Mouse (Mus musculus) kidney, adult 2 months (tissue): ENCODE data around the gene Lbp. TPM values are rescaled to one million over a fixed set of nuclear protein-coding genes. Genes with fewer than 3 reads are reported as not detected.

ENCODE experiments used
- DNase-seq: peaks from one replicate; pipeline ENCODE4 v3.0.0; 2021
- H3K27ac ChIP-seq: fragments of 200-500 bp; 2 replicates; pipeline ENCODE4 v1.5.1; 2012; ENCODE audit warnings: low read depth, low read length, control low read depth, inconsistent platforms; ENCODE audit not compliant: insufficient read depth
- H3K27me3 ChIP-seq: fragments of 200-500 bp; replicated peaks from 2 replicates; pipeline ENCODE4 v1.6.1; 2012; ENCODE audit warnings: mild to moderate bottlenecking, moderate library complexity, low read length, inconsistent platforms; ENCODE audit not compliant: control insufficient read depth, insufficient read depth
- H3K36me3 ChIP-seq: fragments of 200-500 bp; 2 replicates; pipeline ENCODE4 v1.6.1; 2012; ENCODE audit warnings: mild to moderate bottlenecking, moderate library complexity, low read length, inconsistent platforms; ENCODE audit not compliant: control insufficient read depth, insufficient read depth
- H3K4me1 ChIP-seq: fragments of 200-500 bp; 2 replicates; pipeline ENCODE4 v1.6.1; 2011; ENCODE audit warnings: low read length; ENCODE audit not compliant: control insufficient read depth, insufficient read depth
- H3K4me3 ChIP-seq: fragments of 200-500 bp; 2 replicates; pipeline ENCODE4 v1.5.1; 2011; ENCODE audit warnings: mild to moderate bottlenecking, low read depth, low read length, control low read depth; ENCODE audit not compliant: insufficient read depth
- CTCF ChIP-seq: fragments of 200-500 bp; conservative IDR thresholded peaks from 2 replicates; pipeline ENCODE4 v1.5.1; 2011; ENCODE audit warnings: low read depth, mild to moderate bottlenecking, control low read depth, low read length, moderate library complexity, mixed read lengths; ENCODE audit not compliant: insufficient read depth, insufficient read length
- POLR2A ChIP-seq: fragments of 200-500 bp; IDR thresholded peaks from one replicate; pipeline ENCODE4 v1.6.1; 2011; ENCODE audit warnings: low read depth, low read length, control low read depth
- WGBS: fragments of 180-500 bp; shearing (Covaris S2); methylation state at CpG from one replicate; pipeline ENCODE4 v1.1.7; 2018; 5-methylcytosine and 5-hydroxymethylcytosine counted together
- polyA plus RNA-seq: library from polyadenylated mRNA; depleted of rRNA; stranded (reverse); fragments of >200 nt; gene quantifications from 2 replicates; pipeline ENCODE4 v1.2.3, GENCODE M21; 2012

Lbp gene
- polyA plus RNA-seq, 1 experiment = 19.8 TPM

DNA sequence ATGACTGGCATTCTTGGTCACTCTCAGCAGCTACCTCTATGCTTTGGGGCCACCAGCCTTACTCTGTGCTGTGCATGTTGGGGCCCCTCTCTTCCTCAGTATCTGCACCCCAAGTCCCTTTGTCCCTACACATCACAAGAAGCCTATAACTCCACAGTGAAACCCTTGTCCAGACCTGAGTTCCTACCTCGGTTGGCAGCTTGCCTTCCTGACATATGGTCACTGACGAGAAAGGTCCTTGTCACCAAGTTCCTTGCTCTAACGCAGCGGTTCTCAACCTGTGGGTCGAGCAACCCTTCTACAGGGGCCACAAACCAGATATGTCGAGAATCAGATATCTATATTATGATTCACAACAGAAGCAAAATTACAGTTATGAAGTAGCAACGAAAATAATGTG lies 23.2 kb upstream of the Lbp start:
- no peaks in the 10 kb centered on the region for H3K36me3 ChIP-seq
- TF ChIP-seq POLR2A (no peak), CTCF (no peak)
- no peak for DNase-seq
- no peak overlapping the region for H3K27ac ChIP-seq
- H3K4me1 ChIP-seq = no peaks in the 10 kb centered on the region
- no peak overlapping the region for H3K4me3 ChIP-seq
- no peaks in the 10 kb centered on the region for H3K27me3 ChIP-seq
- WGBS = 77% methylated on average over 7 of the region's 7 CpGs

DNA sequence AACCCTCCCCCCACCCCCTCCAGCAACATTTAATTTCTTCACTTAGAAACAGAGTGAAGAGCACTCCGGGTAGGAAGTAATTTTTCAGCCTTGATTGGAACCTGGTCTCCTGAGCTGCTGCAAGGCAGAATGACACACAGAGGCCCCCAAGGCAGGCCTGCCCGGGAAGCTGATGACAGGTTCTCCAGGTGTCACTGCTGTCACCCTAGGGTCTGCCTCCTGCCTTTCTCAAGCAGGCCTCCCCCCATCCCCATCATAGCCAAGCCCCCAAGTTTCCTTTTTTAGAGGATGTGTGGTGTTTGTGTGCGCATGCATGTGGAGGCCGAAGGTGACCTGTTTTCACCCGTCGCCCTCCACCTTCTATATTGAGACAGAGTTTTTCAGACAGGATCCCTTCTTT lies 22.5 kb upstream of the Lbp start:
- no peak for TF ChIP-seq POLR2A
- no peak for TF ChIP-seq CTCF
- DNase-seq = no peak
- H3K27ac ChIP-seq = no peak overlapping the region
- H3K4me1 ChIP-seq = no peaks in the 10 kb centered on the region
- H3K4me3 ChIP-seq = no peak overlapping the region
- no peaks in the 10 kb centered on the region for H3K27me3 ChIP-seq
- no peaks in the 10 kb centered on the region for H3K36me3 ChIP-seq
- 85% methylated on average over 6 of the region's 6 CpGs for WGBS

DNA sequence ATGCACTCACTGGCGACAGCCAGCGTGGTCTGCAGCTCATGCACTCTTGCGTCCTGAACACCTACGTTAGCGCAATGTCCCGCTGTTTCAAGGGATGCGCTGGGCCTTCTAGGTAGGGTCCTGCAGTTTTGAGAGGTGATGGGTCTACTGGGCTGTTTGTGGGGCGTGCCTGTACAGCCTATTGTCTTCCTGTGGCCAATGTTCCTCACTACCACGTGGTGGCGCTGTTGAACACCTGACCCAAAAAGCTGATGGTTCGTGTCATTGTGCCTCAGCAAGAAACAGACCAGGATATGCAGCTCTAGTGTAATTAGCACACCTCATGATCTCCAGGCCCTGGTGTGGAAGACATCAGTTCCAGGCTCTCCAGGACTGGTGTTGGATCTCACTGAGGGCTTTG lies 21.7 kb upstream of the Lbp start:
- Histone ChIP-seq H3K27me3 (no peaks in the 10 kb centered on the region), H3K36me3 (no peaks in the 10 kb centered on the region), H3K4me1 (no peaks in the 10 kb centered on the region), H3K4me3 (no peak overlapping the region), H3K27ac (no peak overlapping the region)
- peak; percentile 65 for DNase-seq
- TF ChIP-seq POLR2A (no peak), CTCF (peak; percentile 98)
- 31% methylated on average over 11 of the region's 11 CpGs for WGBS

DNA sequence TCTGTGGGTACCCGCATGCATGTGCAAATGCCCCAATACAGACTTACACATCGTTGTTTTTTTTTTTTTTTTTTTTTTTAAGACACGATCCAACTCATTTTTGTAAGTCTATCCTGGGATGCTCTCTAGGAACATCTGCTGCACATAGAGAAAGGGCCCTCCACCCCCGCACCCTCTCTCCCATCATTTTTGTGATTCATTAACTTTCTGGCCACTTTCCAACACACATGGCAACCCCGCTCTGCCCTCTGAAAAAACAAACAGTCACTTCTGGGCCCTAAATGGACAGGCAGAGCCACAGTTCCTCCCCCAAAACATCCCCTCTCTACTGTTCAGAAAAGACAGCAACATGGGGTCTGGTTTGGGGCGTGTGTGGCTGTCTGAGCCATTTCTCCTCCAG lies 20.6 kb upstream of the Lbp start:
- H3K27ac ChIP-seq = no peak overlapping the region
- no peaks in the 10 kb centered on the region for H3K27me3 ChIP-seq
- peak; percentile 41 for DNase-seq
- 42% methylated on average over 6 of the region's 6 CpGs for WGBS
- TF ChIP-seq CTCF (no peak), POLR2A (no peak)
- no peaks in the 10 kb centered on the region for H3K4me1 ChIP-seq
- H3K36me3 ChIP-seq = no peaks in the 10 kb centered on the region
- H3K4me3 ChIP-seq = no peak overlapping the region

DNA sequence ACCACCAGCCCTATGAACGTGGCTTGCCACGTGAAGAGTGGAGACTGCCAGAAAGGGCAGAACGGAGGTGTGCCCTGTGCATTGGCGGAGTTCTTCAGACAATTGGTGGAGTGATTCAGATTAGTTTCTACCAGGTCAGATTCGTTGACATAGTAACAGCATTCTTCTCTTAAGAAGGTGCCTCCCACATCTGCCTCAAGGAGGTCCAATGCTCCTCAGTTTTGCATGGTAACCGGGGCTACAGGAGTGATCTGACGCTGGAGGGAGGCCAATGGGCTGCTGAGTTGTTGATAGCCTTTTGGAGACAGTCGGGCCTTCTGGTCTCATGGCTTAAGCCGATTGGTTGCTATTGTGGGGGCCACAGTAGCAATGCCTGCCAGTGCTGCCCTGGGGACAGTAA lies 10.6 kb upstream of the Lbp start:
- Histone ChIP-seq H3K27ac (no peak overlapping the region), H3K4me1 (no peaks in the 10 kb centered on the region), H3K4me3 (no peak overlapping the region), H3K36me3 (no peaks in the 10 kb centered on the region), H3K27me3 (no peaks in the 10 kb centered on the region)
- TF ChIP-seq CTCF (no peak), POLR2A (no peak)
- no peak for DNase-seq
- 48% methylated on average over 9 of the region's 9 CpGs for WGBS

DNA sequence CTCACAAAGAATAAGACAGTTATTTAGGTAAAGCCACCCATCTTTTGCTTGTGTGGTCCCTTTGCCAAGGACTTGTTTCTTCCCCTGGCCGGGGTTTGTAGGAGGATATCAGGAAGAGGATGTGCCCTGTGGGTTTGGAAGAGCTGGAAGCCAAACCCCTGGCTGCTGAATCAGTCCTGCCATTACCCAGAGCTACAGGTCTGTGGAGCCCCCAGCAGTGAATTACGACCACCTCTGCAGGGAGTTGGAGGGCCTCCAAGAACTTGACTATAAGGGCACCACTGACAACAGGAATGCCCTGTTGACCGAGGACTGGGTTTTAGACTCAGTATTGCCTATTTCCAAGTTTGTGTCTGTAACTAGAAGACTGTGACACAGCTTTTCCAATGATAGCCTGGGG lies 7.1 kb upstream of the Lbp start:
- Histone ChIP-seq H3K4me3 (no peak overlapping the region), H3K36me3 (no peaks in the 10 kb centered on the region), H3K27ac (no peak overlapping the region), H3K4me1 (no peaks in the 10 kb centered on the region), H3K27me3 (no peaks in the 10 kb centered on the region)
- DNase-seq = no peak
- 80% methylated on average over 3 of the region's 3 CpGs for WGBS
- no peak for TF ChIP-seq POLR2A
- no peak for TF ChIP-seq CTCF

DNA sequence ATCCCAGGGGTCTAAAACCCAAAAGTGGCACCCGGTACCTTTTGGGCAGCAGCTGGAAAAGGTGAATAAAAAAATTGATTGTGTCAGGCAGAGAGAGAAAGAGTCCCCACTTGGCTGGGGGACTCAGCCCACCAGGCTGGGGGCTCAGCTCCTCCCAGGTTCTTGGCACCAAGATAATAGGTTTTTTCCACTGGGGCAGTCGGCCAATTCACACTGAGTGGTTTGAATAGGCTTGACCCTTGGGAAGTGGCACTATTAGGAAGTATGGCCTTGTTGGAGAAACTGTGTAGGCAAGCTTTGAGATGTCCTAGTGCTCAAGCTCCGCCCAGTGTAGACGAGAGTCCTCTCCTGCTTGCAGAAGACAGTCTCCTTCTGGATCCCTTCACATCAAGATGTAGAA lies 6.6 kb upstream of the Lbp start:
- TF ChIP-seq CTCF (no peak), POLR2A (no peak)
- Histone ChIP-seq H3K27ac (no peak overlapping the region), H3K4me3 (no peak overlapping the region), H3K27me3 (no peaks in the 10 kb centered on the region), H3K4me1 (no peaks in the 10 kb centered on the region), H3K36me3 (no peaks in the 10 kb centered on the region)
- 79% methylated on average over 4 of the region's 4 CpGs for WGBS
- no peak for DNase-seq

DNA sequence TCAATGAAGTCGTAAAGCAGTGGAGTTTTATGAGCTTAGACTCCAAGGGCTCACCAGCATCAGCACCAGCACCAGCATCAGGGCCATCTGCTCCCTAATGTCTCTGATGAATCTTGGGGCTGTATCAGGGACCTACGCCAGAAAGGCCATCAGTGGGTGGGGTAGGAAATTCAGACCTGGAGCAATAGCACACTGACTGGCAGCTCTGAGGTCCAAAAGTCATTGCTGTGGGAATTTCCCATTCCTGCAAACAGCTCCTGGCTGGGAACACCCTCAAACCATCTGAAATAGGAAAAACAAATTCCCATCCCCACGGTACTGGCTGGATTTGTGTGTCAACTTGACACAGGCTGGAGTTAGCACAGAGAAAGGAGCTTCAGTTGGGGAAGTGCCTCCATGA lies 3.5 kb upstream of the Lbp start:
- Histone ChIP-seq H3K4me3 (no peak overlapping the region), H3K36me3 (no peaks in the 10 kb centered on the region), H3K4me1 (no peaks in the 10 kb centered on the region), H3K27ac (no peak overlapping the region), H3K27me3 (no peaks in the 10 kb centered on the region)
- WGBS = 60% methylated on average over 3 of the region's 3 CpGs
- TF ChIP-seq CTCF (no peak), POLR2A (no peak)
- DNase-seq = peak; percentile 12
